Mouse (Mus musculus) cerebellum, adult 11-12 months (tissue): Measurements from ENCODE around the gene Smchd1.
A peak's percentile ranks its signal among the peaks of the same experiment; 100 is the strongest.
"Not testable (repeated sequence)": the region's sequence is repeated elsewhere in the genome, so short reads cannot be mapped to it uniquely, and the experiment has no call there.

Experiments
- DNase-seq: peaks from one replicate; pipeline ENCODE4 v3.0.0; 2022

The Smchd1 gene

GRCm38 (mm10) chr17:71474762-71475704 lies at the start of gene Smchd1:
Gene Smchd1 (minus strand): TSS chr17:71475343.
- peak; percentile 96 for DNase-seq

GRCm38 (mm10) chr17:71510297-71510696 lies 35.2 kb upstream of the Smchd1 start:
- no peak for DNase-seq

DNA sequence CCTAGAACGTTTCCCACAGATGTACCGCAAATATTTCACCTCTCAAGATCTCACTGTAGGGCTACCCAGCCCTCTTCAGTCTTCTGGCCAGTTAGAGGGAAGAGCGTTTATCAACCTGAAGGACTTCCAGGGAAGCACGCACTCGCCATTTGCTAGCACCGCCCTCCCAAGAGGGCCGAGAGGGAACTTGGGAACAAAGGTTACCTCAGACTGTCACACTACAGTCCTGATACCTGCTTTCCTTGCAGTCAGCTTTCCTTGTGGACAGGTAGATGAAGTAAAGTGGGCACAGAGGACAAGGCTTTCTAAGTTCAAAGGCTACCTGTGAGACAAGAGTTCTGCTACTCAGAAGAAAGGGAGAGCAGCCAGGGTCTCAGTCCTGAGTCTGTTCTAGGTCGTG lies 31.7 kb upstream of the Smchd1 start:
- DNase-seq: no peak

DNA sequence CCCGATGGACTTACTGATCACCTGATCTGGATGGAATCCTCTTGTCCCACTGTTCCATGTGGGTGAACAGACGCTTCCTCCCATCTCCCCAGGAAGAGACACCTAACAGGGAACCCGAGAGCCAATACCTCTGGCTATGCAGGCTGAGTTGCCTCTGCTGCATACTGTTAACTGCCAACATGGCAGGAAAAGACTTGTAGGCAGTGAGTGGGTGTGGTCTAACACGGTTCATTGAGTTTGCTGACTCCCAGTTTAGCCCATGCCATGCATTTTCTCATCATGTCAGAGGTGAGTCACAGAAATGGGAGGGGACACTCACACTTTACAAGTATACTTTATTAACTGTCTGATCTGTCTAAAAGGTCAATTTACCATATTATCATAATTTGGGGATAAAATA lies 20.6 kb upstream of the Smchd1 start:
- no peak for DNase-seq

DNA sequence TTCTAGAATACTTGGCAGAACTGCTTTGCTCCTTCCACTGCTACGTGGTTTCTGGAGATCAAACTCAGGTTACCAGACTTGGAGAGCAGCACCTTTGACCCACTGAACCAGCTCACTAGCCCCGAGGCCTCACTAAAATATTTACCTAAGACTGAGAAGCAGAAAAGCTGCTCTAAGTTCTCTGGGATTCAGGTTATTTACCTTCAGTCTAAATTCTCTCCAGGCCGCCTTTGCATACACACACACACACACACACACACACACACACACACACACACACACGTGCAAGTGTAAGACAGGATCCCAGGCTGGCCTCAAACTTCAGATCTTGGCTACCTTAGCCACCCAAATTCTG lies 16.2 kb upstream of the Smchd1 start:
- DNase-seq: no peak

DNA sequence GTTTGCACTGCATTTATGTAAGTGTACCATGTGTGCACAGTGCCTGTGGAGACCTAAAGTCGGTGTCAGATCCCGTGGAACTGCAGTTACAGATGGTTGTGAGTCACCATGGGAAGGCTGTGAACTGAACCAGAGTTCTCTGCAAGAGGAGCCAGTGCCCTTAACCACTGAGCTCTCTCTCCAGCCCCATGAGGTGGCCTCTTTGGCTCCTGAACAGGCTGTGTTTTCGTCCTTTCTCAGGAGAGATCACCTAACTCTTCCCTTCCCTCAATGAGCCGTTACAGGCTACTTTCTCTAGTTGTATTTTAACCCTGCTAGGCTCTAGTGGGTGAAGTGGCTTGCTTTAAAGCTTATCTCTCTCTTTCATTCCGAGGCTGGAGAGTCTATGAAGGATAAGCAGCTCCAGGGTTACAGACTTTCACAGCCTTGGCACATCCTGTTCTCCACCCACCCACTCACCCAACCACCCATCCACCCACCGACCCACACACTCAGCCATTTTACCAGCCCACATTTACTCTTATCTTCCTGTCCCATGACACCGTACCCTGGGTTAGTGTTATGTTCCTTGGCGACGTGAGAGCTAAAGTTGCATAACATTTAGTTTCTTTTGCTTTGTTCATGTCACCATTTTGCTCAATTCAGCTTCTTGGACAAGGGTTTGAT lies 15.7 kb upstream of the Smchd1 start:
- DNase-seq: no peak

- DNase-seq: no peak
These were observed 14.7 kb upstream of the Smchd1 start for GRCm38 (mm10) chr17:71489703-71490461.

DNA sequence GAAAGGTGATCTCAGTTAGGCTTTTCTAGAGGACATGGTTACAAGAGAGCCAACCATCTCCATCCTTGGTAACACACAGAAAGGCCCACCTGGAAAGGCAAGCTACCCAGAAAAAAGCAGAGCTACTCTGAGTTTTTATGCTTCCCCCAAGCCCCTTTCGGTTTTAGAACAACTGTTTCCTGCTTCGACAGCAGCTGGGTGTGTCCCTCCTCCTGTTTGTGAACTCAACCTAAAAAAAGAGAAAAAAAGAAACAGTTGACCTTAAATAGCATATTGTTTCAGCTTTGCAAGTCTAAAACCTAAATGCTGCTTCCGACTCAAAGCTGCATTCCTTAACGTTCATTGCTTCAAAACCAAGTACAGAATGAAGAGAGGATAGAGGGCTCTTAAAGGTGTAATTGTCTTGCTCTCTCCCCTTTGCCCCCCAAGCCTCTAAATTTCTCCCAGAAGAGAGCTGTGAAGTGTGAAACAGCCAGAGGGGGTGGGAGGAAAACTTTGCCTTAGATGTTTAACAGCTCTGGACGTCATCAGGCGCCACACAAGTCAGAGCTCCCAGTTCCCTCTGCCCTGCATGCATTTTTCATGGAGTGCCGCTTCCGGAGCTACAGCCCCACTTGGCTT lies 11.2 kb upstream of the Smchd1 start:
- DNase-seq: no peak

- DNase-seq: no peak
These were observed 10.7 kb upstream of the Smchd1 start for GRCm38 (mm10) chr17:71485791-71486230.

- no peak for DNase-seq
These were observed 9.6 kb upstream of the Smchd1 start for GRCm38 (mm10) chr17:71484711-71485110.

DNA sequence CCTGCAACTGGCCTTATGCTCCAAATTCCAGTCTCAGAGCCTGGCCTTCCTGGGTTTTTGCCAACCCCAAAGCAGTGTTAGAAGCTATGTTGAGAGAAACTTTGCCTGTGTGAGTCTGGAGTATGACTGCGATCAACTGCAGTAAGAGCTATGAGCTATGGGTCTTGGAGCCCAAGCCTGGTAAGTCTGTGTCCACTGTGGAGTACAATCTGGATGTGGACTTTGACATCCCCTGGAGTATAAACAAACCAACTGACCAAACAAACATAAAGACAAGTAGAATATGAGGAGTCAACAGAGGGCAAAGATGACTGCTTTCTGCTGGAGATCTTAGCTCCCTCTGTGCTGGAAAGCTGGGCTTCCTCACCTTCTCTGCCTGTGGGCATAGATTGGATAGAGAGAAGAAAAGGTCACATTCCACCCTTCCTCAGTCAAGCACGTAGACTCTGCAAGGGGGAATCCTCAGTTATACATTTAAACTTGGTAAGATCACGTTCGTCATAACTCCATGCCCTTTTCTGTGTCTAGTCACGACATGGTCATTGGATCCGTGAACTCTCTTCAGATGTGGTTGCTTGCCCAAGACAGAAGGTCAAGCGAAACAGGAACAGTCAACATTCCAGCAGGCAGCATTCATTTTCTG lies 8.4 kb upstream of the Smchd1 start:
- DNase-seq: no peak

- DNase-seq: no peak
These were observed 4.3 kb upstream of the Smchd1 start for GRCm38 (mm10) chr17:71479381-71479901.

GRCm38 (mm10) chr17:71477481-71477880 lies 2.3 kb upstream of the Smchd1 start:
- DNase-seq: no peak

- DNase-seq: peak; percentile 25
These were observed 1.3 kb upstream of the Smchd1 start for GRCm38 (mm10) chr17:71476346-71477020.

GRCm38 (mm10) chr17:71475705-71476089 lies 554 bp upstream of the Smchd1 start:
- peak; percentile 83 for DNase-seq

GRCm38 (mm10) chr17:71474128-71474527 lies 1.0 kb downstream of the Smchd1 start:
- DNase-seq: peak; percentile 25

GRCm38 (mm10) chr17:71471261-71471660 lies 3.9 kb downstream of the Smchd1 start:
- DNase-seq: no peak

- no peak for DNase-seq
These were observed 14.8 kb downstream of the Smchd1 start for GRCm38 (mm10) chr17:71460312-71460711.

GRCm38 (mm10) chr17:71459818-71460217 lies 15.3 kb downstream of the Smchd1 start, which contains the start of gene Gm4707:
Gene Gm4707 (minus strand): TSS chr17:71459918.
- DNase-seq: no peak

GRCm38 (mm10) chr17:71457361-71457760 lies 17.8 kb downstream of the Smchd1 start:
- DNase-seq: not testable (repeated sequence)

- no peak for DNase-seq
These were observed 30.0 kb downstream of the Smchd1 start for GRCm38 (mm10) chr17:71445191-71445590.
